ENCODE assay signal across 10 mouse cellular contexts in genomic region chr12:53146460-53147050, GRCm38 (mm10).
A peak's percentile ranks its signal among the peaks of the same experiment; 100 is the strongest.
DNase-seq lines count a peak whose midpoint lies in the region; ATAC-seq and TF ChIP-seq lines count a peak whose summit lies in the region.
"Had no signal": no experiment of that assay in that cellular context is flagged by ENCODE, and none has a peak within 500 bp of the region (broad histone marks: within the 10 kb centered on the region; RNA-seq: fewer than 3 reads in every experiment).

No protein-coding gene starts in this region.

- ATAC-seq in embryonic facial prominence, embryonic 14.5 days (ENCODE audit: low read depth) = peak; percentile 62
- ATAC-seq in lung, postnatal 0 days = no peak
- ATAC-seq in heart, embryonic 13.5 days (ENCODE audit: extremely low read depth, insufficient number of reproducible peaks, low FRiP score, low TSS enrichment) = no peak
- no peak for ATAC-seq in activated CD4-positive, CD25-positive, alpha-beta regulatory T cell, adult 4 months
- ATAC-seq in kidney, embryonic 16.5 days (ENCODE audit: low FRiP score, low TSS enrichment) = no peak

- WGBS in embryonic facial prominence, embryonic 14.5 days = 36% methylated on average over 11 of the region's 11 CpGs
- WGBS in embryonic facial prominence, embryonic 10.5 days = 70% methylated on average over 11 of the region's 11 CpGs
- 36% methylated on average over 11 of the region's 11 CpGs for WGBS in lung, postnatal 0 days
- 47% methylated on average over 11 of the region's 11 CpGs for WGBS in heart, embryonic 13.5 days
- WGBS in kidney, embryonic 16.5 days = 67% methylated on average over 11 of the region's 11 CpGs

- no peak overlapping the region for H3K4me3 ChIP-seq in embryonic facial prominence, embryonic 14.5 days (ENCODE audit: low read depth, low read length)
- H3K4me3 ChIP-seq in embryonic facial prominence, embryonic 10.5 days = no peak overlapping the region
- no peak overlapping the region for H3K4me3 ChIP-seq in lung, postnatal 0 days (ENCODE audit: low read depth, low read length)
- H3K4me3 ChIP-seq in heart, embryonic 13.5 days = no peak overlapping the region
- H3K4me3 ChIP-seq in kidney, embryonic 16.5 days (ENCODE audit: low read length) = no peak overlapping the region
- H3K4me3 ChIP-seq: embryonic facial prominence, embryonic 12.5 days; liver, embryonic 13.5 days had no signal

- no peak overlapping the region for H3K9ac ChIP-seq in embryonic facial prominence, embryonic 14.5 days (ENCODE audit: low read depth, low read length)
- H3K9ac ChIP-seq in lung, postnatal 0 days (replicated peaks; ENCODE audit: low read depth) = no peak overlapping the region
- H3K9ac ChIP-seq in heart, embryonic 13.5 days = no peak overlapping the region
- H3K9ac ChIP-seq in kidney, embryonic 16.5 days (replicated peaks; ENCODE audit: low read length) = no peak overlapping the region
- H3K9ac ChIP-seq: embryonic facial prominence, embryonic 12.5 days; liver, embryonic 13.5 days had no signal

- TF ChIP-seq EP300 in lung, postnatal 0 days (IDR thresholded peaks at IDR 0.05) = no peak

- H3K27me3 ChIP-seq in embryonic facial prominence, embryonic 14.5 days (replicated peaks; ENCODE audit: control insufficient read depth, insufficient read depth, low read length) = no peaks in the 10 kb centered on the region
- no peaks in the 10 kb centered on the region for H3K27me3 ChIP-seq in embryonic facial prominence, embryonic 10.5 days (replicated peaks; ENCODE audit: low read depth, poor library complexity, severe bottlenecking)
- no peaks in the 10 kb centered on the region for H3K27me3 ChIP-seq in lung, postnatal 0 days (replicated peaks; ENCODE audit: insufficient read depth, low read length)
- no peaks in the 10 kb centered on the region for H3K27me3 ChIP-seq in heart, embryonic 13.5 days (replicated peaks)
- H3K27me3 ChIP-seq in kidney, embryonic 16.5 days (ENCODE audit: insufficient read depth, low read length) = no peaks in the 10 kb centered on the region
- H3K27me3 ChIP-seq: embryonic facial prominence, embryonic 12.5 days; liver, embryonic 13.5 days had no signal

- H3K4me2 ChIP-seq in embryonic facial prominence, embryonic 14.5 days (ENCODE audit: low read depth, low read length) = peak overlapping the region; percentile 5
- H3K4me2 ChIP-seq in lung, postnatal 0 days (replicated peaks; ENCODE audit: low read depth, low read length) = no peak overlapping the region
- peak overlapping the region; percentile 42 for H3K4me2 ChIP-seq in heart, embryonic 13.5 days
- H3K4me2 ChIP-seq in kidney, embryonic 16.5 days (replicated peaks; ENCODE audit: low read depth, low read length) = no peak overlapping the region
- H3K4me2 ChIP-seq: embryonic facial prominence, embryonic 12.5 days; liver, embryonic 13.5 days had no signal

- no peaks in the 10 kb centered on the region for H3K36me3 ChIP-seq in embryonic facial prominence, embryonic 14.5 days (ENCODE audit: control insufficient read depth, insufficient read depth, low read length)
- no peaks in the 10 kb centered on the region for H3K36me3 ChIP-seq in embryonic facial prominence, embryonic 10.5 days (replicated peaks)
- H3K36me3 ChIP-seq in lung, postnatal 0 days (ENCODE audit: insufficient read depth, low read length) = no peaks in the 10 kb centered on the region
- H3K36me3 ChIP-seq in heart, embryonic 13.5 days = peaks cover 28% of the 10 kb centered on the region
- no peaks in the 10 kb centered on the region for H3K36me3 ChIP-seq in kidney, embryonic 16.5 days (ENCODE audit: insufficient read depth, low read length)
- H3K36me3 ChIP-seq: embryonic facial prominence, embryonic 12.5 days; liver, embryonic 13.5 days had no signal

- no peak overlapping the region for H3K27ac ChIP-seq in embryonic facial prominence, embryonic 14.5 days (replicated peaks; ENCODE audit: low read depth, low read length)
- no peak overlapping the region for H3K27ac ChIP-seq in embryonic facial prominence, embryonic 10.5 days (replicated peaks)
- H3K27ac ChIP-seq in lung, postnatal 0 days (ENCODE audit: low read length) = no peak overlapping the region
- peak overlapping the region; percentile 43; the same call in 1 of the 2 replicates for H3K27ac ChIP-seq in heart, embryonic 13.5 days (replicated peaks)
- H3K27ac ChIP-seq in kidney, embryonic 16.5 days (ENCODE audit: low read length) = no peak overlapping the region
- H3K27ac ChIP-seq: embryonic facial prominence, embryonic 12.5 days; liver, embryonic 13.5 days had no signal

- peak; percentile 85 for DNase-seq in embryonic facial prominence, embryonic 14.5 days (ENCODE audit: low spot score)
- DNase-seq in embryonic facial prominence, embryonic 10.5 days (ENCODE audit: low spot score) = no peak
- peak; percentile 22 for DNase-seq in lung, postnatal 0 days (ENCODE audit: low spot score)
- DNase-seq in lung, adult 18-20 months = no peak
- peak; percentile 59 for DNase-seq in right cerebral cortex, postnatal 10 days (ENCODE audit: low spot score in 2 of 2)
- DNase-seq: liver, embryonic 13.5 days had no signal

- H3K4me1 ChIP-seq in embryonic facial prominence, embryonic 14.5 days (ENCODE audit: control insufficient read depth, insufficient read depth, low read length) = no peaks in the 10 kb centered on the region
- H3K4me1 ChIP-seq in embryonic facial prominence, embryonic 10.5 days = no peaks in the 10 kb centered on the region
- no peaks in the 10 kb centered on the region for H3K4me1 ChIP-seq in lung, postnatal 0 days (ENCODE audit: insufficient read depth, low read depth, low read length)
- H3K4me1 ChIP-seq in heart, embryonic 13.5 days = peaks cover 10% of the 10 kb centered on the region; the same call in 1 of the 2 replicates
- H3K4me1 ChIP-seq in kidney, embryonic 16.5 days (ENCODE audit: insufficient read depth, low read length) = no peaks in the 10 kb centered on the region
- H3K4me1 ChIP-seq: liver, embryonic 13.5 days had no signal

- 0 out of 2 replicates have a peak, but pooled peaks cover 3% of the 10 kb centered on the region for H3K9me3 ChIP-seq in embryonic facial prominence, embryonic 14.5 days (ENCODE audit: control insufficient read depth, low read length)
- H3K9me3 ChIP-seq in embryonic facial prominence, embryonic 10.5 days = no peaks in the 10 kb centered on the region
- no peaks in the 10 kb centered on the region for H3K9me3 ChIP-seq in lung, postnatal 0 days (ENCODE audit: low read length)
- H3K9me3 ChIP-seq in heart, embryonic 13.5 days = peaks cover 7% of the 10 kb centered on the region
- no peaks in the 10 kb centered on the region; the same call in 1 of the 2 replicates for H3K9me3 ChIP-seq in kidney, embryonic 16.5 days (ENCODE audit: low read length)
- H3K9me3 ChIP-seq: embryonic facial prominence, embryonic 12.5 days; liver, embryonic 13.5 days had no signal

- no peak for TF ChIP-seq CTCF in lung, postnatal 0 days (IDR thresholded peaks at IDR 0.05)

Comparison
In these comparisons a context has a peak if more than half of its experiments do, and no peak if none do; other contexts are left out.
1. DNase-seq: peak in embryonic facial prominence, embryonic 14.5 days (single experiment), lung, postnatal 0 days (single experiment) and right cerebral cortex, postnatal 10 days (2 of 2); none in embryonic facial prominence, embryonic 10.5 days (single experiment) and lung, adult 18-20 months (0 of 2).
2. H3K4me2 ChIP-seq: peak in embryonic facial prominence, embryonic 14.5 days (single experiment) and heart, embryonic 13.5 days (single experiment); none in lung, postnatal 0 days (single experiment) and kidney, embryonic 16.5 days (single experiment).